Mouse (Mus musculus): ENCODE measurements around the gene Rassf5.

GRCm38 (mm10) chr1:131244536-131245088 is 446 bp downstream of the Rassf5 start:
- TF ChIP-seq CTCF (IDR thresholded peaks at IDR 0.05; ENCODE audit: low read depth) (no peak), EP300 (optimal IDR thresholded peaks at IDR 0.05) (no peak)
